Mouse (Mus musculus): ENCODE results near the gene Gtf3c2.

- TF ChIP-seq CTCF (IDR thresholded peaks at IDR 0.05; ENCODE audit: low read depth) = peak; percentile 25; the same call in 1 of the 2 replicates
- TF ChIP-seq EP300 (IDR thresholded peaks at IDR 0.05; ENCODE audit: low read depth) = no peak
Observed at GRCm38 (mm10) chr5:31188223-31188840, 8.4 kb upstream of the Gtf3c2 start.

All from heart, postnatal 0 days (tissue).